Mouse (Mus musculus) gastrocnemius, adult 18-20 months (tissue): ENCODE data around the gene Gm10972. TPM values are rescaled to one million over a fixed set of nuclear protein-coding genes. Genes with fewer than 3 reads are reported as not detected.
A peak's percentile ranks its signal among the peaks of the same experiment; 100 is the strongest.
"Not testable (repeated sequence)": the region's sequence is repeated elsewhere in the genome, so short reads cannot be mapped to it uniquely, and the experiment has no call there.

Experiments used
- DNase-seq: peaks from one replicate; pipeline ENCODE4 v3.0.0; 2021; ENCODE audit warnings: low spot score
- long read RNA-seq, 2 experiments: library from polyadenylated mRNA; stranded (forward); transcript quantifications; one replicate each; pipeline ENCODE4 v2.0.0; 2021
- total RNA-seq, 2 experiments: library from RNA; stranded (reverse); gene quantifications; 2 replicates each; pipeline ENCODE4 v1.2.3; 2021

Gm10972 gene
- not detected for total RNA-seq
- long read RNA-seq, experiment 1 = 0 reads
- long read RNA-seq, experiment 2 = 0 reads

DNA sequence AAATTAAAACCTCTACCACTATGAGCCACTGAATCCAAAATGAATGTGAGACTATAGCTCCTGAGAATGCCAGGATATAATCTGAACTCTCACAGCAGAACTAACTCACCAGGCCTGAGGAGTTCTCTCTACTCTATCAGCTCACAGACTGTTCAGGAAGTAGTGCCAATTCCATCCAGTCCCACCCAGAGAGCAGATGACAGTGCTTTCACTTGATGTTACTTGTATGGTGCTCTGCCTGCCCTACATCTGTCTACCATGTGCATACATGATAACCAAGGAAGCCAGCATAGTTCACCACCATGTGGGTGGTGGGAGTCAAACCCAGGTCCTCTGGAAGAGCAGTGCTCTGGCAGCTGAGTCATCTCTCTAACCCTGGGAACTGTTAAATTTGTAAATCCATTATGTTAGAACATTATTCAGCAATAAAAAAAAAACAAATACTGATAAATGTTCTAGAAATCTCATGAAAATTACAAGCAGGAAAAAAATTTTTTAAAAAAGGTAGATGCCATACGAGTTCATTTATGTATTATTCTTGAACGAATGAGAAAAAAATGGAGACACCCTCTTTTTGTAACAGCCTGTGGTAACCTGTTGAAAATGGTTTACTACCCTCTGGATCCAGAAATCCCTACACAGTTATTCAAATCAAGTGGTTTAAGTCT lies at the start of gene Gm10972:
Gm10972 (plus strand) TSS at position 618 of the 668 bp plus-strand sequence.
- not testable (repeated sequence) for DNase-seq

DNA sequence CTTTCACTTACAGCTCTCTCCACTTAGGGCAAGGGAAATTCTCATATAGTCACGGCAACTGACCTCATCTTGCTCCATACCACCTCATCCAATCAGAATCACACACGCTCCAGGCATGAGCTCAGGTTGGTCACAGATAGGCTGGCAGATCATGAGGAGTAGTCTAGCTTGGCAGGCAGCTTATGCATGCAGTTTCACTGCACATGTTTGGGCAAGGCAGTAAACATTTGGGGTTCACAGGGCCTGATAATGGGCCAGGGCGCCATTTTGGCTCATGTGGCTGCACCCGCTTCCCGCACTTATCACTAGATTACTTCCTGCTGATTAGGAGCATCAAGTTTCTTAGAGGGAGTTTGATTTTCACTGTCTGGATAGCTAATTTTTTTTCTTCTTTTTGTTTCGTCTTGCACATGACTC lies 47.0 kb upstream of the Gm10972 start:
- no peak for DNase-seq

- no peak for DNase-seq
Measured at GRCm38 (mm10) chr3:94597224-94597779, 45.6 kb upstream of the Gm10972 start.

GRCm38 (mm10) chr3:94601959-94602358 lies 41.0 kb upstream of the Gm10972 start:
- peak; percentile 63 for DNase-seq

GRCm38 (mm10) chr3:94609621-94610020 lies 33.3 kb upstream of the Gm10972 start:
- no peak for DNase-seq

GRCm38 (mm10) chr3:94610581-94610980 lies 32.3 kb upstream of the Gm10972 start:
- DNase-seq = peak; percentile 54

- no peak for DNase-seq
Measured at GRCm38 (mm10) chr3:94611343-94611742, 31.6 kb upstream of the Gm10972 start.

GRCm38 (mm10) chr3:94611834-94612233 lies 31.1 kb upstream of the Gm10972 start:
- no peak for DNase-seq

GRCm38 (mm10) chr3:94612274-94612673 lies 30.6 kb upstream of the Gm10972 start:
- no peak for DNase-seq

DNA sequence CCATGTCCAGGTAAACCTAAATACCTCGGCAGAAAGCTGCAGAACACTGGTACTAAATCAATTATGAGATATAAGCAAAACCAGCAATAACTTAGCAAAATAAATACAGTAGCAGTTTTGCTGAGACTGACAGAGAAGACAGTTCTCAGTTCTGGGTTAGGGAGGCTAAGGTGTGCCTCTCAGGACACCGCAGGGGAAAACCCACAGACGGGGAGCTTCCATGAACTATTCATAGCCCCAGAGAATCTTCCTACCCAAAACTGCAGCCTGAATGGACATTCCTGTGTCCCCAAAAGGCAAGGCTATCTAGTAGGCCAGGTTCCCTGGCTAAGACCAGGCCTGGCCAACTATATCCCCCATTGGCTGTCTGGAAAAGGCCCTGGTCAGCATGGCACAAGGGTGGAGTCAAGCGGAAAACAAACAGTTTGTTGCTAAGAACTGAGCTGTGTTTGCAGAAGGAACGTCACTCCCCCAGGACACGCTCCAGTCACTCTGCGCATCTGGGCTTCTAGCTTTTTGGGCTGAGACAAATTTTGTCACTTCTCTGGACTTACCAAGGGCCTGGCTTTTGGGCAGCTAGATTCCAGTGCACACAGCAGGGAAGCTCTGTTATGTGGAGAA lies 29.5 kb upstream of the Gm10972 start:
- peak; percentile 48 for DNase-seq

DNA sequence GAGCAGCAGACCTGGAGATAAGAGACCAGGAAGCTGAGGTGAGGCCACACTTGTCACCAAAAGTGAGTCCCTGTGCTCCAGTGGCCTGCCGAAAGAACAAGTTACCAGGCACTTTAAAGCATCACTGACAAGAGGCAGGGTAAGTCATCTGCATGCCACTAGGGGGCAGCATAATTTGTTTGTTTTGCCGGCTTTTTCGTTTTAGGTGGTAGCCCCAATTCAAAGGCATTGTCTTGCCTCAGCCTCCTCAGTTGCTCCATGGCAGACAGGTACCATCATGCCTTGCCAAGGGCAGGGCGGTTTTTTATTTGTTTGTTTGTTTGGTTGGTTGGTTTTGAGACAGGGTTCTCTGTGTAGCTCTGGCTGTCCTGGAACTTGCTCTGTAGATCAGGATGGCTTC lies 26.2 kb upstream of the Gm10972 start:
- peak; percentile 39 for DNase-seq

DNA sequence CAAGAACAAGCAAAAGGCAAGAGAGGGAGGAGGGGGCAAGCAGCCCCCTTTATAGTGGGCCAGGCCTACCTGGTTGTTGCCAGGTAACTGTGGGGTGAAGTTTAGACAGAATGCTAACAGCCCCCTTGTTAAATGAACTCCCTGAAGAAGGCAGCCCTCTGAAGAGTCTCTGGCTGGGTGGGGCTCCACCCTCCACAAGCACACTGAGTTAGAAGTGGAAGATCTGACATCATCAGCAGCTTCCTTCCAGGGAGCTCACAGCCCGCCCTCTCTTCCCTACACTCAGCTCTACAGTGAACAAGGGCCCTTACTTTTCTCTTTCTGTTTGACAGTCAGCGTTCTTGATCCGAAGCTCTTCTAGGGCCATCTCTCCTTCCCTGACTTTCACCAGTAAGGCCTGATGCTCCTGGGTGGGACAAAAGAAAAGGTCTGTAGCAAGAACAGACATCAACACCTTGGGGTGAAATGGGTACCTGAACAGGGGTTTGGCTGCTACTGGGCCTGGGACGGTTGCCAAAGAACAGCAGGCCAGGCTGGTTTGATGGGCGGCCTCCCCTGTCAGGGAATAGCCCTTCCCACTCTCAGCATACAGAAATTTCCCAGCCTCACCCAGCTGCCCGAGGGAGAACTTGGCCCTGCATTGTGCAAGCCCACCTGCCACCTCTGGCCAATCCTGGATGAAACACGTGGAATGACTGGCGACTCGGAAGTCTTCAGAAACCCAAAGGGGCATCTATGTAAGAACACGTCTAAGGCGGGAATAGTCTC lies 21.0 kb upstream of the Gm10972 start:
- no peak for DNase-seq

DNA sequence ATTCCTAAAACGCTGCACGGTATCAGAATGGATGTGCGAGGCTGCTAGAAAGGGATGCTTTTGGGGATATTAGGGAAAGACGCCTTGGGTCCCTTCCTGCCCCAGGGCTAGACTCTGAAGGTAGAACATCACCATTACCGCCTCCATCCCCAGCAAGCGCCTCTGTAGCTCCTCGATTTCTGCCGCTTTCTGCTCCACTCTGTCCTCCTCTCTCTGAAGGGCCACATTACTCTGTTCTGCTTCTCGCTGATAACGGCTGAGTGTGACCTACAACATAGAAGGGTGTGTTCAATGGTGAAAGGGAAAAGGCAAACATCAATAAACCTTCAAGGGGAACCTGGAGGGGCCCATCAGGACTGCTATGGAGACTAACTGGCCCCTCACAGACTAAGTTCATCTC lies 20.4 kb upstream of the Gm10972 start:
- DNase-seq = no peak

DNA sequence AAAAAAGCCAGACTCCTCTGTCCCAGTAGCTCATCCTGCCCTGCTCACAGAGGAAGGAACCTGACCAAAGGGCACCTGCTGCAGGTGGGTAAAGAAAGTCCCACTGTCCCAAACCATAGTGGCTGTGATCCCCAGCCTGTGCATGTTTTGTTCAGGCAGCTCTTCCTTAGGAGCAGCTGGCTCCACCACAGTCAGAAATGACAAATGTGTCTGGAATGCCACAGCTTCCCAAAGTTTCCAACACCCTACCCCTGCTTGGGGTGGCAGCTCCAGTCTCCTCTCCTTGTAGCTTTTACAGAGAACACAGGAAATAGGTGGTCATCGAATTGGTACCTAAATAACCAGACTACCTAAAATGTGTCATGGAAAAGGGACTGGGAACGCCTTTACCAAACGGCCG lies 18.6 kb upstream of the Gm10972 start:
- no peak for DNase-seq

- no peak for DNase-seq
Measured at GRCm38 (mm10) chr3:94628712-94629111, 14.2 kb upstream of the Gm10972 start.

DNA sequence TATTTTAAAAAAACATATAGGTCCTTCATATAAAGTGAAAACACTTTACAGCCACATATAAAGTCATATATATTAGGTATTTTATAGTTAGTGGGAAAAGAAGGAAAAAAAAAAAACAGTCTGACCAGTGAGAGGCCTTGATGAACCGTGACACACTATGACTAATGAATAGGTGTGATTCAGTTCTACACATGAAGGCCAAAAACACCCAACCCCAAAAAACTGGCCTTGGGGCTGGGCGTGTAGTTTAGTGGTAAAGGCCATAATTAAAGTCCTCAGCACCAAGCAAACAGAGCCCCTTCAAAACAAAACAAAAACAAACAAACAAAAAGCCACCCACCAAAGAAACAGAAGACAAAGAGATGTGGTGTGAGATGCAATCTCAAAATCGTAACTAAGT lies 13.0 kb upstream of the Gm10972 start:
- no peak for DNase-seq

DNA sequence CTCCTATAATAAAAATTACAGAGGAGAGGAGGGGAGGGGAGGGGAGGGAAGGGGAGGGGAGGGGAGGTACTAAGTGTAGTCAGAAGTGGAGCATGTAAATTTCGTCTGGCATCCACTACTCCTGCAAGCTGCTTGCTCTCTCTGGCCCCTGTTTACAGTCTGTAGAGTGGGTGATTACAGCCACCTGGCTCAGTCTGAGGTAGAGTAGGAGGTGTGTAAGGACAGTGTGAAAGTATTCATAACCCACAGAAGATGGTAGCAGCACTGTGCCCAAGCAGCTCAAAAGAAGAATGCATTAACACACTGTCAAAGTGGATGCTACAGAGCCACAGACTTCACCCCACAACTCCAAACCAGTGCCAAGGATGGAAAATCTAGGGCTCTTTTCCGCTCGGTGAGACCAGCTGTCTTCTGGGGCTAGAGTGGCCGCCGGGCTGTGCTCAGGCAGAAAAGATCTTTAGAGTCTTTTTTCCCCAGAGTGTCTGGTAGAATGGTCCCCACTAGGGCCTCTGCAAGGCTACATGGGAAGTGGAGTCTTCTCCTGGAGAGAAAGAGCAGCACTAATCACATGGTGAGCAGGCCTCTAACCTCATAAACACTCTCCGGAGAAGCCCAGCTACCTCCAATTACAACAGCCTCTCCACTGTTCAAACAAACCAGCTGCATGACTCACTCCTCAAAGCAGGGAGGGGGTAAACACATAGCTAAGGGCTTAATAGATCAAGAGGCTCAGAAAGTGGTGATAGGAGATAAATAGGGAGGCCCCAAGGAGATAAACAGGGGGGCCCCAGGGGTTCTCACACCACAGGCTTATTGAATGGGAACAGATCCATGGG lies 6.1 kb downstream of the Gm10972 start:
- DNase-seq = no peak

GRCm38 (mm10) chr3:94650409-94650808 lies 7.5 kb downstream of the Gm10972 start:
- no peak for DNase-seq

DNA sequence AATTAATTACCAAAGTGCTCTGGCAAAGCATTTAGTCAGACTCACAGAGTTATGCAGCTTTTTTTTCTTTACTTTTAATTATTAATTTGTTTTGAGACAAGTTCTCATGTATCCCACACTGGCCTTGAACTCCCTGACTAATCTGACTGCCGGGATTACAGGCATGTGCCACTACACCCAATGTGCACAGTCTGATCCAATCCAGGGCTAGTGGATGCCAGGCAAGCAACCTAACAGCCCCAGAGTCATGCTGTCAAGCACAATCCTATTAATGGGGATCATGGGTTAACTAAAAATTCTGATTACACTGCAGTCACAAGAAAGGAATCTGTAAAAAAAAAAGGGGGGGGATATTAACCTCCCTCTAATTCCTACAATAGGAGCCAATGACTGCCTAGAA lies 11.1 kb downstream of the Gm10972 start:
- DNase-seq = not testable (repeated sequence)

GRCm38 (mm10) chr3:94657852-94658739 lies 15.2 kb downstream of the Gm10972 start:
- DNase-seq = not testable (repeated sequence)
